Mouse (Mus musculus): Measurements from ENCODE around the gene Riok2. TPM values are rescaled to one million over a fixed set of nuclear protein-coding genes. Genes with fewer than 3 reads are reported as not detected.

The Riok2 gene
- 10 to 100 TPM in 1 of 2 experiments, 1 to 10 TPM in 1; 9.5 to 11.9 TPM for total RNA-seq (2023)

DNA sequence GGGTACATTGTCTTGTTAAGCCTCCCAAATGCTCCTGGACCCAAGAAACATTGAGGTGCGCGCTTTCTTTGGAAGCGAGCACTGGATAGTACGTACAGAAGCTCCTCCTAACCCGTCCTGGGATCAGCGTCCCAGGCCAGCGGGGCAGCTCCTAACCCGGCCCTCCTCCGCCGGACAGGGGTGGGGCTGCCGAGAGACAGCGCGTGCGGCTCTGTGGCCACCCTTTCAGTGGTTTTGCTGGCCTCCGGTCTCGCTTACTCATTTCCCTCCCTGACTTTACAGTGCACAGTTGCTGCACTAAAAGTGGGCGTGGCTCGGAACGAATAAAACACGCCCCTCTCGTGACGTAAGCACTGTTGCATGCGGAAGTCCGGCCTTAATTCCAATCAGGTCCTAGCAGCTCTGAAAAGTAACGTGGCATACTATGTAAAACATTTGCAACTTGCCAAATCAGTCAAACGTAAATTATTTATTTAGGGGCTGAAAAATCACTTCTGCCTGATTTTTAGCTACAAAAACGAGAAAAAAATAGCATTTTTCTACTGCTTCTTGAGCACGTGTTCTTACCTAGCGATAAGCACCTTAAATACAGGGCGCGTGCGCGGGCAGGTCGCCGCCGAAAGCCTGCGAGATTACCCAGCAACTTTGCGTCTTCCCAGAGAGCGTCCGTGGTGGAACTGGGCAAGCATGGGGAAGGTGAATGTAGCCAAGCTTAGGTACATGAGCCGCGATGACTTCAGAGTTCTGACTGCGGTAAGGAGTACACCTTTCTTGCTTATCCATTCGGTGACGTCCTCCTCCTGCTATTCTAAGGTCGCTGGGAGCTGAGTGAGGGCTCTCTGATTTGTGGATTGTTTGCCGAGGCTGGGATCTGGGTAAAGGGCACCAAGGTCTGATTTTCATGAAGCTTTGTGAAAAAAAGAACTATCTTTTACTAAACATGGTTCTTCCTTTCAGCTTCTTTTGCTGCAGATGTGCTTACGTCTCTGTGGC, at the start of gene Riok2:
Gene Riok2, plus strand, starts transcription at position 392 of the 993 bp plus-strand sequence.

DNA sequence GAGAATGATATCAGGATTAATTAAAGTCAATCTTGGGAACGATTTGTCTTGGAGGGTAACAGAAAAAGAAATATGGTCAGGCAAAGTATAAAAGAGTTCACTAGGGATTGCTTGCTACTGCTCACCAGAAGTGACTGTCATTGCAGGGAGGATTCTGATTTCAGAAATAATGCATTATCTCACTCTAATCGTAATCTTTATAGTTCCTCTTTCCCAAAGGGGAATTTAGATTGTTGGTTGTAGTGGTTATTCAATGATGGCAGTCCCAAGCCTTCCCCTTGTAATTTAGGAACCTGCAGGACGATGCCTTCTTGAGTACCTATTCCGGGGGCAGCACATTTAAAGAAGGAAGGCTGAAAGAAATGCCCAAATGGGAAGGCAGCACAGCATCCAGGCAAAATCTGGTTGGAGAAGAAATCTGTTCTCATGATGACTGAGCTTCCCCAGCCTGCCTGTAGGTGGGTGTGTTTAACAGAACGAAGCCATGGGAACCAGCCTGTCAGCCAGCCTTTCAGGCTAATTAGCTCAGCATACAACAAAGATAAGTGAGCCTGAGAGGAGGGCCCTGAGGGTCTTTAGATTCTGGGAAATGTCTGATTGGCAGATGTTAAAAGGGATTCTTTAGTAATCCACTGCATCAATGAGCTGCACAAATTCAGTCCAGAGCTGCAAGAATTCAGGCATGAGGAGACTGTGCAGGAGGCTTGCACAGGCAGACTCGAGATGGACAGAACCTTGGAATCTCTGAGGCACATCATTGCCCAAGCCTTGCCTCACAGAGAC, 28.3 kb downstream of the Riok2 start, which contains the start of gene Lix1:
Gene Lix1, plus strand, starts transcription at position 451 of the 783 bp plus-strand sequence.

Other genes starting within 250 kb of the Riok2 start
- not detected for gene Lix1, start 28.4 kb downstream of the Riok2 start, total RNA-seq (2023)